Mouse (Mus musculus) lung, postnatal 10 days (tissue): Measurements from ENCODE around the gene Hsd3b6.
"Not testable (repeated sequence)": the region's sequence is repeated elsewhere in the genome, so short reads cannot be mapped to it uniquely, and the experiment has no call there.

Source experiments
- DNase-seq: peaks from one replicate; pipeline ENCODE4 v3.0.0; 2021

Hsd3b6 gene

DNA sequence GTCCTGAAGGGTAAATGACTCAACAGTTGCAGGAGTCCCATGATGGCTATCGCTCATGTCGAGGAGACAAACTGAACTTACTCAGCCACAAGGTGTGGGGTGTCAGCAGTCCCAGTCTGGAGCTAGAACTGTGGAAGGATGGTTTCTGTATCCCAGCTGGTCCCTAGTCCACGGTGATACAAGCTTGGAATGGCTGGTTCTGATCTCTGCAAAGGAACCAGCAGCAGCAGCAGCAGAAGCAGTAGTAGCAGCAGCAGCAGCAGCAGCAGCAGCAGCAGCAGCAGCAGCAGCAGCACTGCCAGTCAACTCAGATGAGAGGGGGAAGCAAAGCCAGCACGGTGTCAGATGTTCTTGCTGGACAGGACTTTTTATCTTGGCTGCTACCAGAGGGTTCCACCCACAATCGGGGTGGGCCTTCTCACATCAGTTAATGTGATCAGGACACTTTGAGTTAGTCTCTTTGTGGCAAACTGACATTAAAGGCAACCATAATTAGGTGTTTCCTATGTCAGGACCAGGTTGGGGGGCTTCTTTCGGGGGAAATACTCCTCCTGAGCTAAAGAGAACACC, at the start of gene Hsd3b6:
Hsd3b6 (minus strand) TSS at position 343 of the 570 bp plus-strand sequence.
- DNase-seq, result no peak

DNA sequence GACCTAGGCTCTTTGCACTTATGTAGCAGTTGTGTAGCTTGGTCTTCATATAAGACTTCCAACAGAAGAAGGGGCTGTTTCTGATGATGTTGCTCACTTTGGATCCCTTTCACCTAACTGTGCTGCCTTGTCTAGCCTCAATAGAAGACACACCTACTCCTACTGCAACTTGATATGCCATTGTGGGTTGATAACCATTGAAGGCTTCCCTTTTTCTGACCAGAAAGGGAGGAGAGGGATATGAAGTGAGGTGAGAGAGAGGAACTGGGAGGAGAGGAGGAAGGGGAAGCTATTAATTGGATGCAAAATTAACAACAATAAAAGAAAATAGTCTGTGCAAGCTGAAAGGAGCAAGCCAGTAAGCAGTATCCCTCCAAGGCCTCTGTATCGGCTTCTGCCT, 48.6 kb upstream of the Hsd3b6 start:
- no peak for DNase-seq

- DNase-seq, result no peak
Measured at GRCm38 (mm10) chr3:98859576-98859975, 45.3 kb upstream of the Hsd3b6 start, which contains the start of gene Hsd3b1. Gene Hsd3b1 (minus strand): TSS chr3:98859794.

- DNase-seq, result no peak
Measured at GRCm38 (mm10) chr3:98858051-98858450, 43.8 kb upstream of the Hsd3b6 start.

- no peak for DNase-seq
Measured at GRCm38 (mm10) chr3:98856892-98857291, 42.6 kb upstream of the Hsd3b6 start.

- DNase-seq, result no peak
Measured at GRCm38 (mm10) chr3:98855160-98855559, 40.9 kb upstream of the Hsd3b6 start.

DNA sequence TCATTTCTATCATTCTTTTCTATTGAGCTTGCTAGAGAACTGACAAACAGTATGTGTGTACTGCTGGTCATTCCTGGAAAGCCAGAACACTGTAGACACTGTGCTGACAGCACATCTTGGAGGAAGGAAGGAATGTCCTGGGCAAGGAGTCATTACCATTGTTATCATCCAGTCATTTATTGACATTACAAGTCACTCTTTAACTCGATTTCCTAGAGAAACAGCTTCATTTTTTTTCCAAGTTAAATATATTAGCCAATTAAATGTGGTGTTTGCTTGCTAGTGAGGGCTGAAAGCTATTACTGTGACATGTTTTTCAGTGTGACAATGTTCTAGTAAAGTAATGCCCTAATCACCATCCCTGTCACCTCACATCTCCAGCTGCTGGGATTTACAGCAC, 39.4 kb upstream of the Hsd3b6 start:
- DNase-seq, result no peak

GRCm38 (mm10) chr3:98853051-98853450, 38.8 kb upstream of the Hsd3b6 start:
- no peak for DNase-seq

DNA sequence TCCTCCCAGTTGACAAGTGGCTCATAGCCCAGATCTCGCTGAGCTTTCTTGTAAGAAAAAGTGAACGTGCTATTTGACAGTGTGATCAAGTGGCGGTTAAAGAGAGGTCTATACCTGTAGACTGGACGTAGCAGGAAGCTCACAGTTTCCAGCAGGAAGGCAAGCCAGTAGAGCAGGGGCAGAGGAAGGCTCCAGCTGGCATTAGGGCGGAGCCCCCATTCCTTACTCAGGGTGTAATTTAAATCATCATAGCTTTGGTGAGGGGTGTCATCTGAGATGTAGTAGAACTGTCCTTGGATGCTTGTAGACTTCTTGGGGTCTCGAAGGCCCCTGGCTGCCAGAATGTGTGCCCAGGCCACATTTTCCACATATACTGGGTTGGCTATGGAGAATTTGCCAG, 38.4 kb upstream of the Hsd3b6 start:
- no peak for DNase-seq

DNA sequence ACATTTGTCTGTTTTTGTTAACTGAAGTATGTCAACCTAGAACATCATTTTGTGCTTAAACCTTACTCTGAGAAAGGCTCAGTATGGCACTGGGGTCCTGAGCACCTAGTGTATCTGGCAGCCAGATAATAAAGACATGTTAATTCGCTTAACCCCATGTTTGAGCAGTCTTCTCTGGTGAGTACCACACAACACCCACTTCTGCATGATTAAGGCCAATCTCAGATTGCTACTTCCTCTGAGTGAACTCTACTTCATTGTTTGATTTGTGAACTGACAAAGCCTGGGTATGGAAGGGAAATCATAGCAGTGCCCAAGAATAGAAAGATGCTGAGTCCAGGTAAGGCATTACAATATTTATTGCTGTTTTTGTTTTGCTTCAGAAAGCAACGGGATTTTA, 37.6 kb upstream of the Hsd3b6 start:
- DNase-seq, result no peak

- DNase-seq, result no peak
Measured at GRCm38 (mm10) chr3:98850262-98850661, 36.0 kb upstream of the Hsd3b6 start.

GRCm38 (mm10) chr3:98848898-98849297, 34.7 kb upstream of the Hsd3b6 start:
- DNase-seq, result no peak

DNA sequence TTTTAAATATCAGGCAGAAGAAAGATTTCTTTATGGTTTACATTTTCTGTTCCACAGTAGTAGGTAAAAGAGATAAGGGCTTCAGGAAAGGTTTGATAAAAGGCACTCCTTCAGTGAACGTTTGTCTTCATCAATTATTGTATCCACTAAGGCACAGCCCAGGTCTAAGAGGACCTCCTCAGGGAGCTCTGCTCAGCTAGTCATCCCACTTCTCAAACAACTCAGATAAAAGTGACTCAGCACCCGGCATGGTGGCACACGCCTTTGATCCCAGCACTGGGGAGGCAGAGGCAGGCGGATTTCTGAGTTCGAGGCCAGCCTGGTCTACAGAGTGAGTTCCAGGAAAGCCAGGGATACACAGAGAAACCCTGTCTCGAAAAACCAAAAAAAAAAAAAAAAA, 1.6 kb downstream of the Hsd3b6 start:
- DNase-seq, result not testable (repeated sequence)

GRCm38 (mm10) chr3:98805032-98805431, 9.2 kb downstream of the Hsd3b6 start:
- DNase-seq, result not testable (repeated sequence)

DNA sequence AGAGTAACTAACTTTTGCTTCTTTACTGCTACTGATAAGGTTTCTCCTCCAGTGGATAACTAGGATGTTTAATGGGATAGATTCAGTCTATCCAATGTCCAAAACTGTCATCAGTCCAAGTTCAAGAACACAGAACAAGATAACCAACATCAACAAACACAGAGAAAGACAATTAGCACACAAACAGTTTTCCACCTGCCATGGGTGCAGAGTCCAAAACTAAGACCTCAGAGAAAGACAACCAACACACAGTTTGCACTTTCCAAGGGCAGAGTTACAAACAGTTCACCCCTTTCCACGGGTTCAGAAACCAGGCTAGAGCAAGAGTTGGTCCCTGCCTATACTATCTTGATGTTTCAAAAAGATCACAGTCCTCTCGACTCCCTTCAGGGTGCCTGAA, 27.7 kb downstream of the Hsd3b6 start:
- DNase-seq, result no peak

DNA sequence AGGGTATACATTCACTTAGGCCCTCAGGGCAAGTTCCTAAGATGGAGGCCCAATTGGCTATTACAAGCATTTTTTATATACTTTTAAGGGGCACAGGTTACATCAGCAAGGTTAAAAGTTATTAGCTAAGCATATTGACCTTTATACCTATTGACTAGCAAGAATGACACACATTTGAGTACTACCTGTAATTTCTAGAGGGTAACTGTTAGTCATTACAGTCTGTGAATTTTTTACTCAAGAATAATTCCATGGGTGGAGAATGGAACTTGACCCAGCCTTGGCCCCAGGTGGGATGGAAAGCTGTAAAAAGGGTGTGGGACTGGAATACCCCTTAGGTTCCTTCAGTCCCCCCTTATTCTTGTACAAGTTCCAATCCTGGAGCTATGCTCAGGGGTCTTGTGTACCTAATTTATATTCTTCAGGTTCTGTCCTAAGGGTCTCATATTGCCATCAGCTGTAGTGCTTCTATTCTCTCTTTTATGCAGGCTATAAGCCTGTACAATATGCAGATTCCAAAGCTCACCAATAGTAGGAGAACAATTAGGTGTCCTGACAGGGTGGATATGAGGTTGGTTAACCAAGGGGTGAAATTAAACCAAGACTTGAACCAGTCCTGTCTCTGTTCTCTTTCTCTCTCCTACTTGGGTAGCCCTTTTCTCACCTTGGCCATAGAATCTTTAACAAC, 31.9 kb downstream of the Hsd3b6 start:
- no peak for DNase-seq

GRCm38 (mm10) chr3:98780921-98781320, 33.3 kb downstream of the Hsd3b6 start:
- DNase-seq, result no peak

- no peak for DNase-seq
Measured at GRCm38 (mm10) chr3:98764155-98764554, 50.1 kb downstream of the Hsd3b6 start.

DNA sequence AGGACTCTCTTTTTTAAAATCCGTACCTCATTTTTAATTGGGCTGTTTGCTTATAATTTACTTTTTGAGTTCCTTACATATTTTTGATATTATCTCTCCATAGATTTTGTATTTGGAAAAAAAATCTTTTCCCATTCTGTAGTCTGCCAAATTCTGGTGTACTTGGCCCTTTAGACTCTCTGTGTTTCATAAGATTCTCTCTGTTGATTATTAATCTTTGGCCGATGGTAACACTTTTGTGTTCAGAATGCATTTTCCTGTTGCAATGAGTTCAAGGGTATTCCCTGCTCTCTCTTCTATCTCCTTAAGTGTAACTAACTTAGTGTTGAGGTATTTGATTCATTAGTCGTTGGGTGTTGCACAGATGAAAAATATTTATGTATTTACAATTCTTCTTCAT, 57.4 kb downstream of the Hsd3b6 start:
- DNase-seq, result no peak
